Mouse (Mus musculus) intestine, embryonic 16.5 days (tissue): ENCODE measurements at regions not wholly inside any gene's neighbourhood (a gene's known extent, or its start where the extent isn't known, plus 50 kb on each side); places are given as distances from the start of the nearest gene placed in this dataset.

Source experiments
- ATAC-seq: fragments of 200-750 bp; cut with Nextera tagmentation; 2 replicates; pipeline ENCODE4 v1.8.0; 2017; ENCODE audit warnings: moderate TSS enrichment, moderate library complexity
- H3K27ac ChIP-seq: fragments of 300-500 bp; sonication (generic); 2 replicates; pipeline ENCODE4 v1.5.1; 2014; ENCODE audit warnings: mild to moderate bottlenecking, low read length
- H3K27me3 ChIP-seq: fragments of 300-500 bp; sonication (generic); replicated peaks from 2 replicates; pipeline ENCODE4 v1.6.1; 2014; ENCODE audit warnings: low read length, control low read depth, mixed read lengths; ENCODE audit not compliant: control insufficient read depth, insufficient read depth
- H3K36me3 ChIP-seq: fragments of 300-500 bp; sonication (generic); 2 replicates; pipeline ENCODE4 v1.6.1; 2014; ENCODE audit warnings: low read length, control low read depth; ENCODE audit not compliant: control insufficient read depth, insufficient read depth
- H3K4me1 ChIP-seq: fragments of 300-500 bp; sonication (generic); 2 replicates; pipeline ENCODE4 v1.6.1; 2014; ENCODE audit warnings: low read length, control low read depth, mixed read lengths; ENCODE audit not compliant: control insufficient read depth, insufficient read depth
- H3K4me2 ChIP-seq: fragments of 300-500 bp; sonication (generic); 2 replicates; pipeline ENCODE4 v1.6.1; 2014; ENCODE audit warnings: low read depth, low read length, control low read depth
- H3K4me3 ChIP-seq: fragments of 300-500 bp; sonication (generic); 2 replicates; pipeline ENCODE4 v1.5.1; 2014; ENCODE audit warnings: mild to moderate bottlenecking, low read length
- H3K9ac ChIP-seq: fragments of 300-500 bp; sonication (generic); 2 replicates; pipeline ENCODE4 v1.6.1; 2014; ENCODE audit warnings: low read depth, low read length
- H3K9me3 ChIP-seq: fragments of 300-500 bp; sonication (generic); 2 replicates; pipeline ENCODE4 v1.6.1; 2016; ENCODE audit warnings: low read length, control low read depth; ENCODE audit not compliant: control insufficient read depth
- WGBS: fragments of 180-500 bp; shearing (Covaris S2); extraction: QIAGEN DNeasy Blood & Tissue Kit; methylation state at CpG from one replicate; pipeline ENCODE4 v1.1.7; 2014; 5-methylcytosine and 5-hydroxymethylcytosine counted together

GRCm38 (mm10) chr2:159079836-159080235, 285.2 kb downstream of the Dhx35 start:
- no peaks in the 10 kb centered on the region for H3K4me1 ChIP-seq
- no peak overlapping the region for H3K9ac ChIP-seq
- no peak overlapping the region for H3K27ac ChIP-seq
- H3K9me3 ChIP-seq, result no peaks in the 10 kb centered on the region
- no peak for ATAC-seq
- H3K27me3 ChIP-seq, result no peaks in the 10 kb centered on the region
- H3K4me2 ChIP-seq, result no peak overlapping the region
- no peak overlapping the region for H3K4me3 ChIP-seq
- no peaks in the 10 kb centered on the region for H3K36me3 ChIP-seq
- 72% methylated on average over 7 of the region's 7 CpGs for WGBS

GRCm38 (mm10) chr2:159080784-159081544, 286.4 kb downstream of the Dhx35 start:
- ATAC-seq, result no peak
- Histone ChIP-seq H3K4me1 (no peaks in the 10 kb centered on the region), H3K36me3 (no peaks in the 10 kb centered on the region), H3K27ac (no peak overlapping the region), H3K4me2 (no peak overlapping the region), H3K27me3 (no peaks in the 10 kb centered on the region), H3K9ac (no peak overlapping the region), H3K4me3 (no peak overlapping the region), H3K9me3 (no peaks in the 10 kb centered on the region)
- WGBS, result 78% methylated on average over 19 of the region's 19 CpGs

GRCm38 (mm10) chr2:159086836-159087235, 292.2 kb downstream of the Dhx35 start:
- H3K4me3 ChIP-seq, result no peak overlapping the region
- H3K27me3 ChIP-seq, result no peaks in the 10 kb centered on the region
- H3K4me2 ChIP-seq, result no peak overlapping the region
- H3K4me1 ChIP-seq, result no peaks in the 10 kb centered on the region
- no peak overlapping the region for H3K27ac ChIP-seq
- no peaks in the 10 kb centered on the region for H3K9me3 ChIP-seq
- no peak overlapping the region for H3K9ac ChIP-seq
- no peak for ATAC-seq
- H3K36me3 ChIP-seq, result no peaks in the 10 kb centered on the region
- WGBS, result 81% methylated on average over 2 of the region's 2 CpGs

DNA sequence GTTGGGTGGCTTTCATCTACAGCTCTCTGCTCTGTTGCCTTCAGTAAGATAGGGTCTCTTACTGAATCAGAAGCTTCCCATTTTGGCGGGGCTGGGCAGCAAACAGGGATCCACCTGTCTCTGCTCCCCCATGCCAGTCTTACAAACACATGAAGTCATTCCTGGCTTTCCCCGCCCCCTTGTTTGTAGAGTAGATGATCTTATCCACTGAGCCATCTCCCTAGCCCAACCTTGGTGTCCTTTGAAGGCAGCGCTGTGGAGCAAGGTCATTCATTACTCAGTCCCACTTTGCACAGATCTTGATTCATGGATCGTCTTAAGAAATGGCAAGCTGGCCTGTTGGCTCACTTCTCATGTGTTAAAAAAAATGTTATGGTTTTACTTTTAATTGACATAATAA, 293.6 kb downstream of the Dhx35 start:
- WGBS, result 70% methylated on average over 4 of the region's 4 CpGs

DNA sequence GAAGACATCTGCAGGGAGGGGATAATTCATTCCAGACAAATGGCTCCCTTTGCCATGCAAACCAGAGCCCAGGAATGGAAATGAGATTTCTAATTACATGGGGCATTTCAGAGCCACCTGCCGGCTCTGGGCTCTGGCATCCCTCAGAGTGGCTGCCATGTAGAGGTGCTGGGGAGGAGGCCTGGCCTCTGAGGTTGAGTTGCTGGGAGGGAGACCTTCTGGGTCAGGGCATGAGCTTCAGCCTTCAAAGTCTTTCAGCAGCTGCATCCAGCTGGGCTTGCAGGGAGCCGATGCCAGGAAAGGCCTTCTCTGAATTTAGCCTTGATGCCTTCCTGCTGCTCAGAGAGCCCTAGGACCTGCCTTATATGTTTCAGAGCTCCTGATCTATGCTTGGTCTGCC, 302.1 kb downstream of the Dhx35 start:
- Histone ChIP-seq H3K4me2 (no peak overlapping the region), H3K9me3 (no peaks in the 10 kb centered on the region), H3K36me3 (no peaks in the 10 kb centered on the region), H3K9ac (no peak overlapping the region), H3K27me3 (no peaks in the 10 kb centered on the region), H3K4me1 (peaks cover 2% of the 10 kb centered on the region; the same call in 1 of the 2 replicates), H3K27ac (no peak overlapping the region), H3K4me3 (no peak overlapping the region)
- ATAC-seq, result no peak
- WGBS, result 41% methylated on average over 2 of the region's 2 CpGs

More for the DNA sequence above, 293.6 kb downstream of the Dhx35 start:
- Histone ChIP-seq H3K9ac (no peak overlapping the region), H3K4me1 (no peaks in the 10 kb centered on the region), H3K9me3 (no peaks in the 10 kb centered on the region), H3K4me2 (no peak overlapping the region), H3K4me3 (no peak overlapping the region), H3K27ac (no peak overlapping the region), H3K27me3 (no peaks in the 10 kb centered on the region), H3K36me3 (no peaks in the 10 kb centered on the region)
- ATAC-seq, result no peak

DNA sequence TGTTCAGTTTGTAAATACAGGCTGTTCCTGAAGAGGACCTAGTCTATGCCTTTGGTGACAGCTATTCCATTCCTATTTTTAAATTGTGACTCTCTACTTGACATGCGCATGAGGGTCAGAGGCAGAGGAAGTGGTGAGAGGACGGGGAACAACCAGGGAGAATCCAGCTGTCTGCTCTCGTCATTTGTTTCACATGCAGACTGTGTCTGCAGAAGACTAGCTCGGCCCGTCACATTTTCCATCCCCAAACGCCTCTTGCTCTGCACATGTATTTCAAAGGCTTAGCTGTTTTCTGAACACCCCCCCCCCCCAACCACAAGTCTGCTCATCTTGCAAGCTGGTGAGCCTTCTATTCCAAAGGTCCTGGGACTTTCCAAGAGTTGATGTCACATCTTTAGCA, 339.4 kb downstream of the Dhx35 start:
- WGBS, result 76% methylated on average over 6 of the region's 6 CpGs
- Histone ChIP-seq H3K9me3 (no peaks in the 10 kb centered on the region), H3K27me3 (no peaks in the 10 kb centered on the region), H3K27ac (no peak overlapping the region), H3K4me3 (no peak overlapping the region), H3K4me1 (no peaks in the 10 kb centered on the region), H3K9ac (no peak overlapping the region), H3K36me3 (no peaks in the 10 kb centered on the region), H3K4me2 (no peak overlapping the region)
- ATAC-seq, result no peak

- 94% methylated on average over 2 of the region's 2 CpGs for WGBS
- H3K4me2 ChIP-seq, result no peak overlapping the region
- no peak overlapping the region for H3K27ac ChIP-seq
Measured at GRCm38 (mm10) chr2:159138603-159139002, 344.0 kb downstream of the Dhx35 start.

DNA sequence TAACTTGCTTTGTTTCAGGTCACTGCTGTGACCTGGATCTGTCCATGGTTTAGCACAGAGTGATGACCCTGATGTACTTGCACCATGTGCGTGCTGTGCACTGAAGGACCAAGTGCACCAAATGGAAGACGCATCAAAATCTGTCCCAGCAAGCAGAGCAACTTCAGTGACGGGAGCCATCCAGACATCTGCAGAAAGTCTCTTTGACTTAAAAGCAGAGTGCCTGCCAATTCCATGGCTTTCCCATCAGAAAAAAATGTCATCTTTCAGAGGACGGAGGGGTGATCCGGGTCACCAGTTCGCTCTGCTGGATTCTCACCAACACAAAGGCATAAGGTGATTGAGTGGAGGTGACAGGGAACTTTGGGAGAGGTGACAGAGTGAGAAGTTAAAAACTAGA, 351.4 kb downstream of the Dhx35 start:
- 86% methylated on average over 6 of the region's 6 CpGs for WGBS

More at GRCm38 (mm10) chr2:159138603-159139002, 344.0 kb downstream of the Dhx35 start:
- ATAC-seq, result no peak
- Histone ChIP-seq H3K4me1 (no peaks in the 10 kb centered on the region), H3K9me3 (no peaks in the 10 kb centered on the region), H3K4me3 (no peak overlapping the region), H3K9ac (no peak overlapping the region), H3K27me3 (no peaks in the 10 kb centered on the region), H3K36me3 (no peaks in the 10 kb centered on the region)

DNA sequence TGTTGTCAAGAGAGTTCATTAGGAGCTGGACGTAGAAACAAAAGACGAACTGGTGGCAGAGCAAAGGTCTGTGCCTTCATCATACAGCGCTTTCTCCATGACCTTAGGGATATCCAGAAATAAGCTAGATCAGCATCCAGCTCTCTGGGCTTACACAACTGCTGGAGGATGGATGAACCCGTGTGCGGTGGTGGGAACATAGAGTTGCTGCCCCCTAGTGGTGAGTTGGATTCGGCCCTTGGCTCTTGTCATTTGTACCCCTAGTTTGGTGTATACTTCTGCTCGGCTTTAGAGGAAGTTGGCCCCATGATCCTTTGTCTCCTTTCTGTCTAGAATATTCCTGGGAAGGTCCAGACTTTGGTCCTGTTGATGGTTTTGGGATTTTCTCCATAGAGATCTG, 369.4 kb downstream of the Dhx35 start:
- Histone ChIP-seq H3K4me1 (no peaks in the 10 kb centered on the region), H3K27me3 (no peaks in the 10 kb centered on the region), H3K27ac (no peak overlapping the region), H3K9me3 (no peaks in the 10 kb centered on the region), H3K9ac (no peak overlapping the region), H3K4me3 (no peak overlapping the region), H3K36me3 (no peaks in the 10 kb centered on the region), H3K4me2 (no peak overlapping the region)
- no peak for ATAC-seq
- WGBS, result 36% methylated on average over 7 of the region's 7 CpGs

More for the DNA sequence above, 351.4 kb downstream of the Dhx35 start:
- Histone ChIP-seq H3K4me3 (no peak overlapping the region), H3K4me1 (no peaks in the 10 kb centered on the region), H3K4me2 (no peak overlapping the region), H3K9me3 (no peaks in the 10 kb centered on the region), H3K9ac (no peak overlapping the region), H3K27me3 (no peaks in the 10 kb centered on the region), H3K36me3 (no peaks in the 10 kb centered on the region), H3K27ac (no peak overlapping the region)
- no peak for ATAC-seq

- ATAC-seq, result no peak
- 65% methylated on average over 7 of the region's 7 CpGs for WGBS
- H3K36me3 ChIP-seq, result no peaks in the 10 kb centered on the region
- no peak overlapping the region for H3K9ac ChIP-seq
- H3K4me2 ChIP-seq, result no peak overlapping the region
- no peak overlapping the region for H3K27ac ChIP-seq
- no peak overlapping the region for H3K4me3 ChIP-seq
- H3K27me3 ChIP-seq, result no peaks in the 10 kb centered on the region
- H3K4me1 ChIP-seq, result no peaks in the 10 kb centered on the region
- no peaks in the 10 kb centered on the region for H3K9me3 ChIP-seq
Measured at GRCm38 (mm10) chr2:159168553-159169064, 374.0 kb downstream of the Dhx35 start.
